Mouse (Mus musculus) Patski (cell line): Measurements from ENCODE around the gene Engase. TPM values are rescaled to one million over a fixed set of nuclear protein-coding genes. Genes with fewer than 3 reads are reported as not detected.

Experiments used
- ATAC-seq: fragments of 100-300 bp; one replicate; pipeline ENCODE4 v1.8.0; 2021
- CTCF ChIA-PET: fragments of 350-600 bp; sonication (Branson Sonifier 250); formaldehyde crosslinking; loops from one replicate; lab custom pipeline; 2022; ENCODE audit warnings: inconsistent platforms; lab: Charles Lee
- POLR2A ChIA-PET: fragments of 350-600 bp; sonication (Branson Sonifier 250); formaldehyde crosslinking; loops from one replicate; lab custom pipeline; 2022; ENCODE audit warnings: antibody characterized with exemption, inconsistent platforms; lab: Charles Lee
- DNase-seq: peaks from one replicate; pipeline ENCODE4 v3.0.0-alpha.2; 2011; ENCODE audit warnings: low read depth, low spot score
- H3K27me3 ChIP-seq: fragments of 371-371 bp; one replicate; pipeline ENCODE4 v1.5.1; 2021
- CTCF ChIP-seq: fragments of 100-300 bp; IDR thresholded peaks from one replicate; pipeline ENCODE4 v1.5.1; 2021
- in situ Hi-C: fragments of 300-500 bp; cut with MboI; formaldehyde crosslinking; loops from 3 replicates; pipeline ENCODE4 v1.11.1; 2018; ENCODE audit warnings: low pct_unique_long_range_greater_than_20kb, mixed read lengths
- polyA plus RNA-seq: library from polyadenylated mRNA; unstranded; gene quantifications from one replicate; pipeline ENCODE4 v1.2.3, GENCODE M21; 2021

The Engase gene
- polyA plus RNA-seq, 1 experiment from 2014 or later = 4.7 TPM

- ATAC-seq = no peak
- POLR2A ChIA-PET = no interaction called here
- TF ChIP-seq CTCF = no peak
Measured at GRCm38 (mm10) chr11:118488191-118488906, 11.7 kb downstream of the Engase start.

GRCm38 (mm10) chr11:118488907-118489270, 12.3 kb downstream of the Engase start:
- in situ Hi-C loops = no loop called here
- ATAC-seq = no peak
- ChIA-PET POLR2A (no interaction called here), CTCF (no interaction called here)
- no peaks in the 10 kb centered on the region for H3K27me3 ChIP-seq
- no peak for DNase-seq
- no peak for TF ChIP-seq CTCF

More at GRCm38 (mm10) chr11:118488191-118488906, 11.7 kb downstream of the Engase start:
- no peaks in the 10 kb centered on the region for H3K27me3 ChIP-seq
- in situ Hi-C loops = no loop called here
- CTCF ChIA-PET = interaction anchor here (0.8 kb wide), 1 partner anchor 10 kb away, joined by 3 read pairs; no protein-coding TSS in a partner anchor
- DNase-seq = no peak

- TF ChIP-seq CTCF = no peak
- DNase-seq (no peak), ATAC-seq (no peak)
- ChIA-PET POLR2A (interaction anchor here (0.7 kb wide), 1 partner anchor 31 kb away, joined by 4 read pairs; no protein-coding TSS in a partner anchor), CTCF (interaction anchor here (1.2 kb wide), 1 partner anchor 17 kb away, joined by 4 read pairs; no protein-coding TSS in a partner anchor)
- H3K27me3 ChIP-seq = no peaks in the 10 kb centered on the region
- in situ Hi-C loops = no loop called here
Measured at GRCm38 (mm10) chr11:118490566-118491218, 14.1 kb downstream of the Engase start.

GRCm38 (mm10) chr11:118491230-118491629, 14.6 kb downstream of the Engase start:
- H3K27me3 ChIP-seq = no peaks in the 10 kb centered on the region
- no peak for TF ChIP-seq CTCF
- POLR2A ChIA-PET = interaction anchor here (0.7 kb wide), 1 partner anchor 32 kb away, joined by 4 read pairs; no protein-coding TSS in a partner anchor
- in situ Hi-C loops = no loop called here
- CTCF ChIA-PET = interaction anchor here (1.2 kb wide), 1 partner anchor 16 kb away, joined by 4 read pairs; no protein-coding TSS in a partner anchor
- DNase-seq (no peak), ATAC-seq (no peak)

- ATAC-seq (no peak), DNase-seq (no peak)
- in situ Hi-C loops = no loop called here
- H3K27me3 ChIP-seq = peaks cover 3% of the 10 kb centered on the region
- TF ChIP-seq CTCF = no peak
- ChIA-PET POLR2A (interaction anchor here (0.8 kb wide), 1 partner anchor 14 kb away, joined by 3 read pairs; no protein-coding TSS in a partner anchor), CTCF (interaction anchor here (1.2 kb wide), 1 partner anchor 14 kb away, joined by 3 read pairs; no protein-coding TSS in a partner anchor)
Measured at GRCm38 (mm10) chr11:118493458-118493857, 16.8 kb downstream of the Engase start.

GRCm38 (mm10) chr11:118494001-118494737, 17.5 kb downstream of the Engase start:
- ChIA-PET POLR2A (no interaction called here), CTCF (interaction anchor here (1.0 kb wide), 1 partner anchor 25 kb away, joined by 3 read pairs; no protein-coding TSS in a partner anchor)
- peaks cover 3% of the 10 kb centered on the region for H3K27me3 ChIP-seq
- in situ Hi-C loops = no loop called here
- no peak for ATAC-seq
- no peak for DNase-seq
- TF ChIP-seq CTCF = no peak

GRCm38 (mm10) chr11:118495065-118495464, 18.4 kb downstream of the Engase start:
- DNase-seq = no peak
- POLR2A ChIA-PET = no interaction called here
- in situ Hi-C loops = no loop called here
- TF ChIP-seq CTCF = no peak
- ATAC-seq = no peak
- CTCF ChIA-PET = interaction anchor here (1.0 to 1.5 kb wide), 2 partner anchors 13 to 26 kb away, joined by 3 to 5 read pairs; no protein-coding TSS in a partner anchor
- H3K27me3 ChIP-seq = peaks cover 3% of the 10 kb centered on the region

- peaks cover 3% of the 10 kb centered on the region for H3K27me3 ChIP-seq
- no peak for TF ChIP-seq CTCF
- in situ Hi-C loops = no loop called here
- POLR2A ChIA-PET = no interaction called here
- no peak for ATAC-seq
- CTCF ChIA-PET = interaction anchor here (1.5 kb wide), 1 partner anchor 12 kb away, joined by 5 read pairs; no protein-coding TSS in a partner anchor
- DNase-seq = no peak
Measured at GRCm38 (mm10) chr11:118496066-118496689, 19.5 kb downstream of the Engase start.

- no peak for DNase-seq
- POLR2A ChIA-PET = no interaction called here
- TF ChIP-seq CTCF = no peak
- no peak for ATAC-seq
- CTCF ChIA-PET = no interaction called here
- peaks cover 39% of the 10 kb centered on the region for H3K27me3 ChIP-seq
- in situ Hi-C loops = no loop called here
Measured at GRCm38 (mm10) chr11:118502990-118503389, 26.4 kb downstream of the Engase start.
